Mouse (Mus musculus) bone marrow macrophage, adult 2 months (primary cell): ENCODE measurements at regions not wholly inside any gene's neighbourhood (a gene's known extent, or its start where the extent isn't known, plus 50 kb on each side); places are given as distances from the start of the nearest gene placed in this dataset.

ENCODE experiments used
- H3K27ac ChIP-seq: 2 replicates; pipeline ENCODE4 v1.5.1; 2012; ENCODE audit warnings: low read depth, low read length; ENCODE audit not compliant: insufficient read depth
- H3K4me1 ChIP-seq: 2 replicates; pipeline ENCODE4 v1.6.1; 2012; ENCODE audit warnings: low read length; ENCODE audit not compliant: control insufficient read depth, insufficient read depth
- H3K4me3 ChIP-seq: 2 replicates; pipeline ENCODE4 v1.5.1; 2012; ENCODE audit warnings: mild to moderate bottlenecking, low read length, moderate library complexity; ENCODE audit not compliant: insufficient read depth
- CTCF ChIP-seq: IDR thresholded peaks from 2 replicates; pipeline ENCODE4 v1.5.1; 2012; ENCODE audit warnings: low read depth, mild to moderate bottlenecking, low read length, moderate library complexity
- POLR2A ChIP-seq: IDR thresholded peaks from 2 replicates; pipeline ENCODE4 v1.6.1; 2012; ENCODE audit warnings: mild to moderate bottlenecking, low read depth, low read length, borderline replicate concordance

DNA sequence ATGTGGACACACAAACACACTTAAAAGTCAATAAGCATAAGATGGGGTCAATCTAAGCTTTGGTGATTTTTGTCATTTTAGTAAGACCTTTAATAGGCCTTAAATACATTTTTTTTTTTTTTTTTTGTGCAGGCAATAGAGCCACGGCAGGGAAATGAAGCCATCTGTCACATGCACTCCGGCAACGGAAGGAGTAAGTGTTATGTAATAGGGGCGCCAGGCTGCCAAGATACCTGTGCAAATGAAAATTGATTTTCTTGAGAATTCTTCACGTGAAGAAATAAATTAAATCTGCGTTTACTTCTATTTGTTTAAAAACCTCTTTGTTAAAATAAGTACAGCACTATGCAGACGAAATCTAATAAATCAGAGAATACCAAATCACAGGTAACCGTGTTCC, 54.6 kb upstream of the Card11 start:
- no peak for TF ChIP-seq POLR2A
- TF ChIP-seq CTCF: no peak
- H3K27ac ChIP-seq: no peak overlapping the region
- H3K4me1 ChIP-seq: peaks cover 31% of the 10 kb centered on the region
- H3K4me3 ChIP-seq: no peak overlapping the region

DNA sequence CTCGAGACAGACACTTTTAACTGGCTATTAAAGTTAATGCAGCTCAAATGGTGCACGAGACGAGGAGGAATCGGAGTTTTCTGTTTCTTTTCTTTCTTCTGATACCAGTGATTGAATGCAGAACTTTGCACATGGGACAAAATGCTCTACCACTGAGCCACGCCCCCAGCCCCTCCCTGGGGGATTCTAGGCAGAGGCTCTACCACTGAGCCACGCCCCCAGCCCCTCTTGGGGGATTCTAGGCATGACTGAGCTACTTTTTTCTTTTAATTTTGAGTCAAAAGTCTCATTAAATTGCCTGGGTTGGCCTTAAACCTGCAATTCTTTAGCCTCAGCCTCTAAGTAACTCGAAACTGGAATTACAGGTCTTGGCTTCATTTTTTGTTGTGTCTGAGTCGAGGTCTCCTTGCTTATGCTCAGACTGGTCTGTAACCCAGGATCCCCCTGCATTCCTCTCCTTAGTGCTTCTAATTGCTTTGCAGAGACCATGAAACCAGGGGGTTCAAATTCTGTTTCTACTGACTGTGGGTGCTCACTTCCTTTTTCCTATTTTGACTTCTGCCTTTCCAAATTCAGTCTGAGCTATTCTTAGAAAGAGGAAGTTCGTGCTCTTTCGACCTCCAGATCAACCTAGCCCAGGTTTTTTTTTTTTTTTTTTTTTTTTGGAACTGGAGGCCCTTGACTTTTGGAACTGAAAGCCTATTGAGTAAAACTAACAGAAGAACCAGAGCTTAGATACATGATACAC, 55.4 kb upstream of the Card11 start:
- Histone ChIP-seq H3K4me1 (peaks cover 31% of the 10 kb centered on the region), H3K27ac (peak overlapping the region; percentile 87), H3K4me3 (peak overlapping the region; percentile 23; the same call in 1 of the 2 replicates)
- no peak for TF ChIP-seq POLR2A
- TF ChIP-seq CTCF: no peak

DNA sequence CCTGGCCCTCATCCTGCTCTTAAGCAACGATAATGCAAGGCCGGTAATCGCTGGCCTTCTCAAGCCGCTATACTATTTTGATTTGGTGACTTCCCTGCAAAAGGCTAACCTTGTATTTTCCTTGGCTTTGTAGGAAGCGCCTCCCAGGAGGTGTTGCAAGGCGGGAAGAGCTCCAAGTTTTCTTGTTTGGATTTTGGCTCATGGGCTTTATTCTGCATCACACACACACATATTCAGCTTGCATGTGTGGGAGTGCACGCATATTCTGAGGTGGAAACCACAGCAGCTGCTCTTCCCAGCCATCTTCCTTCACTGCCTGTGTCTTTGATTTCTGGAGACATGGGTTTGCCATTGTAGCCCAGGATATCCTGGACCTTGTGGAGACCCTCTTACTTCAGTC, 57.8 kb upstream of the Card11 start:
- TF ChIP-seq POLR2A (no peak), CTCF (no peak; the same call in 1 of the 2 replicates)
- no peak overlapping the region for H3K27ac ChIP-seq
- H3K4me3 ChIP-seq: no peak overlapping the region
- H3K4me1 ChIP-seq: peaks cover 39% of the 10 kb centered on the region

DNA sequence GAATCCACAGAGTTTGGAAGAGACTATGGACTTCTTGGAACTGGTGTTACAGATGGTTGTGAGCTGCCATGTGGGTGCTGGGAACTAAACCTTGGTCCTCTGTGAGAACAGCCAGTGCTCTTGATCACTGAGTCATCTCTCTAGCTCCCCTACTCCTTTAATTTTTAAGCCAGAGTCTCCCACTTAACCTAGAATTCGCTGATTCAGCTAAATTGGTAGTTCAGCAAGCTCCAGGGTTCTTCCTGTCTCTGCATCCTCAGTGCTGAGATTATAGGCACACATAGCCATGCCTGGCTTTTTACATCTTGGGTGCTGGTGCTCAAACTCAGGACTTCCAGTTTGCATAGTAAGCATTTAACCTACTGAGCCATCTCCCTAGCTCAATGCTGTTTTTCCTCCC, 58.5 kb upstream of the Card11 start:
- peaks cover 39% of the 10 kb centered on the region for H3K4me1 ChIP-seq
- no peak overlapping the region for H3K27ac ChIP-seq
- TF ChIP-seq CTCF (no peak), POLR2A (no peak)
- no peak overlapping the region for H3K4me3 ChIP-seq

DNA sequence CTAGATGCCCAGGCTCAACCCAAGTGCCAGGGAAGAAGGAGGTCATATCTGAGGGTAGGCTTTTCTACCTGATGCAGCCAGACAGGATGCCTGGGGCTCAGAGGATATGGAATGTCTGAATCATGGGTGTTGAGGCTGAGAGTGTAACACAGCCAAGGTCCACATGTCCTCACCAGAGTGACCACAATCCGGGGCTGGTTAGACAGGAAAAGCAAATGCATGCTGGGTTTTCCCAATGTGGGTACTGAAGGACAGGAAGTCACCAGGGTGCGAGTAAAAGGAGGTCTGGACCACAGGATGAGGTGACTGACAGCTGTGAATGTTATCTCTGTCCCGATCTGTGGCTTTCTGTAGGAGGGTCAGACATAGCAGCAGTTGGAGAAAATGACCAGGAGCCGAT, 61.8 kb upstream of the Card11 start:
- Histone ChIP-seq H3K4me1 (peaks cover 14% of the 10 kb centered on the region), H3K4me3 (no peak overlapping the region), H3K27ac (no peak overlapping the region)
- no peak for TF ChIP-seq CTCF
- no peak for TF ChIP-seq POLR2A

DNA sequence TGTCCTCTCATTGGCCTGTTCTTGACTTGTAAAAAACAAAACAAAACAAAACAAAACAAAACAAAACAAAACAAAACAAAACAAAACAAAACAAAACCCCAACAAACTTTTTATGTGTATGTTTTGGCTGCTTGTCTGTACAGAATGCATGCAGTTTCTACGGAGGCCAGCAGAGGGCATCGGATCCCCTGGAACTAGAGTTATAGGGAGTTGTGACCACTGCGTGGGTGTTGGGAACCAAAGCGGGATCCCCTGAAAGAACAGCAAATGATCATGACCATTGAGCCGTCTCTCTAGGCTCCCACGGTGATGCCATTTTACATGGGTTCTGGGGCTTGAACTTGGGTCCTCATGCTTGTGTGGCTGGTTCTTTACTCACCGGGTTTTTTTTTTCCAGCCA, 67.2 kb upstream of the Card11 start:
- no peak for TF ChIP-seq POLR2A
- TF ChIP-seq CTCF: peak; percentile 55
- Histone ChIP-seq H3K4me3 (no peak overlapping the region), H3K4me1 (peaks cover under 1% of the 10 kb centered on the region; the same call in 1 of the 2 replicates), H3K27ac (no peak overlapping the region)

DNA sequence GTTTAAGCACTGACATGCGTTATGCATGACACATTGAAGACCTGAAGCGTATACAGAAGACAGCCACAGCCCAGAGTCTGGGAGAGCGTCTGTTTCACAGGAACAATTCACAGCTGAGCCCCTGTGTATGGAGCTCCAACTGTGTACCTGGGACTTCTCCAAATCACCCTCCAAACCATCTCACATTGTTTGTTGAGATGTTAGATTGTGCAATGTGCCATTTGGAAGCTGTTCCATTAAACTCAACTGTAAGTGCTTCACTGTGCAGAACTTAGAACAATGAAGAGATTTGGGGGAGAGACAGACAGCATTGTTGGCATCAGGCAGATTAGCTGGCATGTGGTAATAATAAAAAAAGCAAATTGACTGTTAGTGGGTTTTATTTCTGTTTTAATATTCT, 74.1 kb upstream of the Card11 start:
- TF ChIP-seq POLR2A: no peak
- TF ChIP-seq CTCF: no peak
- no peak overlapping the region for H3K27ac ChIP-seq
- H3K4me3 ChIP-seq: no peak overlapping the region
- H3K4me1 ChIP-seq: peaks cover 2% of the 10 kb centered on the region

DNA sequence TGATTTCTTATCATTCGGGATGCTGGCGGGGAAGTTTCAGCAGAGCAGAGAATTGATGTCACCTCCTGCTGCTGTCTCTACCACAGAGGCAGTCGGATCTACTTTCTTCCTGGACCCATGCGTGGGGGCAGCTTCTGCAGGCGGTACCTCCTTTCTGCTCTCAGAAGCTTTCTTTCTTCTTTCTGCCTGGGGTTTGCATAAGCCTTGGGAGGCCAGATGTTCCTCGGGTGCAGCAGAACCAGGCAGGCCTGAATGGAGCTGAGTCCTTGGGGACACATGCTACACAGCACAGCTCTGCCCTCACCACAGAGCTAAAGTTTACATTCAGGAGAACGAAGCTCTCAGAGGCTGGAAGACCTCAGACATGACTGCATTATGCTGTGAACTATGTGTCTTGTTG, 75.8 kb upstream of the Card11 start:
- H3K4me3 ChIP-seq: no peak overlapping the region
- H3K4me1 ChIP-seq: peaks cover 11% of the 10 kb centered on the region
- no peak overlapping the region for H3K27ac ChIP-seq
- TF ChIP-seq POLR2A (no peak), CTCF (no peak)

DNA sequence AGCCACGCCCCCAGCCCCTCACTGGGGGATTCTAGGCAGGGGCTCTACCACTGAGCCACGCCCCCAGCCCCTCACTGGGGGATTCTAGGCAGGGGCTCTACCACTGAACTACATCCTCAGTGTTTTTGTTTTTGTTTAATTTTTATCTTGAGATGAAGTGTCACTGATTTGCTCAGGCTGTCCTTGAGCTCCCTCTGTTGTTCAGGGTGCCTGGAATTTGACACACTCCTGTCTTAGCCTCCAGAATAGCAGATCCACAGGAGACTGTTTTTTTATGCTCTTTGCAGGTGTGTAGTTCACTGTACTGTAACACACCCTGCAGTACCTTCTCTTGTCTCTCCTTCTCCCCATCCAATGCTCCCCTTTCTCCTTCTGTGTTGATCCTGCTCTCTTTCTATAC, 76.6 kb upstream of the Card11 start:
- 0 out of 2 replicates have a peak, but pooled peaks have one; percentile 10 for TF ChIP-seq CTCF
- TF ChIP-seq POLR2A: no peak

DNA sequence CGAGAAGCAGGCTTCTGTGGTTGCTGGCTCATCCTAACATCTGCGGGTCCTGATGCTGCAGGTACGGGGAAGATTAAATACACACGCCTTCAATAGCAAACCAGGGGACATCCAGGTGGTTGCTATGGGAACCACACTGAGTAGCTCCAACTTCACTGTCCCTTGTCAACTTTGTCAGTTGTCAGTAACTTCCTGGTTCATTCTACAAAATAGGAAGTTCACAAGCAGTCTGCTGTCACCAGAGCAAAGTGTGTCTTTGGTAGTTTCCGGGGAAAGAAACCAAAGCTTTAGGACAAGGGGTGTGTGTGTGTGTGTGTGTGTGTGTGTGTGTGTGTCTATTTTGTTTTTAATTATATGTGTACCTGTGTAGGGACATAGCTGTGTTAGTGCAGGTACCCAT, 80.5 kb upstream of the Card11 start:
- Histone ChIP-seq H3K4me3 (no peak overlapping the region), H3K27ac (peak overlapping the region; percentile 75), H3K4me1 (peaks cover 28% of the 10 kb centered on the region)
- TF ChIP-seq CTCF (no peak), POLR2A (no peak)

More for the DNA sequence above, 76.6 kb upstream of the Card11 start:
- peaks cover 16% of the 10 kb centered on the region for H3K4me1 ChIP-seq
- no peak overlapping the region for H3K27ac ChIP-seq
- no peak overlapping the region for H3K4me3 ChIP-seq
